Mouse (Mus musculus) cortical plate, adult 2 months (tissue): ENCODE results near the gene B4galnt3.

Experiments used
- CTCF ChIP-seq: fragments of 200-500 bp; IDR thresholded peaks from 2 replicates; pipeline ENCODE4 v1.5.1; 2011; ENCODE audit warnings: mild to moderate bottlenecking, control low read depth, low read length; ENCODE audit not compliant: insufficient read depth; ENCODE audit errors: extremely low read depth
- POLR2A ChIP-seq: fragments of 200-500 bp; IDR thresholded peaks from 2 replicates; pipeline ENCODE4 v1.6.1; 2011; ENCODE audit warnings: mild to moderate bottlenecking, low read length, control low read depth; ENCODE audit not compliant: insufficient read depth; ENCODE audit errors: extremely low read depth

- TF ChIP-seq POLR2A, result no peak
- TF ChIP-seq CTCF, result no peak
Measured at GRCm38 (mm10) chr6:120235874-120236273, 58.5 kb downstream of the B4galnt3 start.
